Mouse (Mus musculus) embryonic facial prominence, embryonic 15.5 days (tissue): ENCODE data around the gene Terf2ip. TPM values are rescaled to one million over a fixed set of nuclear protein-coding genes. Genes with fewer than 3 reads are reported as not detected.

Experiments used
- ATAC-seq: fragments of 200-750 bp; cut with Nextera tagmentation; 2 replicates; pipeline ENCODE4 v1.8.0; 2017; ENCODE audit warnings: low read depth, moderate TSS enrichment; ENCODE audit not compliant: insufficient number of reproducible peaks, low FRiP score, low TSS enrichment
- H3K27ac ChIP-seq: fragments of 300-500 bp; sonication (generic); replicated peaks from 2 replicates; pipeline ENCODE4 v1.5.1; 2015; ENCODE audit warnings: mild to moderate bottlenecking, inconsistent platforms
- H3K27me3 ChIP-seq: fragments of 300-500 bp; sonication (generic); 2 replicates; pipeline ENCODE4 v1.6.1; 2015; ENCODE audit warnings: inconsistent platforms
- H3K36me3 ChIP-seq: fragments of 300-500 bp; sonication (generic); 2 replicates; pipeline ENCODE4 v1.6.1; 2015; ENCODE audit warnings: mild to moderate bottlenecking, inconsistent platforms
- H3K4me1 ChIP-seq: fragments of 300-500 bp; sonication (generic); 2 replicates; pipeline ENCODE4 v1.6.1; 2015; ENCODE audit warnings: inconsistent platforms
- H3K4me2 ChIP-seq: fragments of 300-500 bp; sonication (generic); replicated peaks from 2 replicates; pipeline ENCODE4 v1.6.1; 2015; ENCODE audit warnings: mild to moderate bottlenecking, inconsistent platforms
- H3K4me3 ChIP-seq: fragments of 300-500 bp; sonication (generic); replicated peaks from 2 replicates; pipeline ENCODE4 v1.5.1; 2015; ENCODE audit warnings: mild to moderate bottlenecking, inconsistent platforms
- H3K9ac ChIP-seq: fragments of 300-500 bp; sonication (generic); 2 replicates; pipeline ENCODE4 v1.6.1; 2015; ENCODE audit warnings: inconsistent platforms
- H3K9me3 ChIP-seq: fragments of 300-500 bp; sonication (generic); replicated peaks from 2 replicates; pipeline ENCODE4 v1.6.1; 2016; ENCODE audit warnings: inconsistent platforms
- WGBS: fragments of 180-500 bp; shearing (Covaris S2); methylation state at CpG from one replicate; pipeline ENCODE4 v1.1.7; 2015; 5-methylcytosine and 5-hydroxymethylcytosine counted together
- polyA plus RNA-seq: library from polyadenylated mRNA; unstranded; fragments of >200 nt; fragmentation: Nextera tagmentation; extraction: Ambion mirVana; gene quantifications from 2 replicates; pipeline ENCODE4 v1.2.1, GENCODE M21; 2015

The Terf2ip gene
- polyA plus RNA-seq, 1 experiment from 2014 or later, result 25.4 TPM

DNA sequence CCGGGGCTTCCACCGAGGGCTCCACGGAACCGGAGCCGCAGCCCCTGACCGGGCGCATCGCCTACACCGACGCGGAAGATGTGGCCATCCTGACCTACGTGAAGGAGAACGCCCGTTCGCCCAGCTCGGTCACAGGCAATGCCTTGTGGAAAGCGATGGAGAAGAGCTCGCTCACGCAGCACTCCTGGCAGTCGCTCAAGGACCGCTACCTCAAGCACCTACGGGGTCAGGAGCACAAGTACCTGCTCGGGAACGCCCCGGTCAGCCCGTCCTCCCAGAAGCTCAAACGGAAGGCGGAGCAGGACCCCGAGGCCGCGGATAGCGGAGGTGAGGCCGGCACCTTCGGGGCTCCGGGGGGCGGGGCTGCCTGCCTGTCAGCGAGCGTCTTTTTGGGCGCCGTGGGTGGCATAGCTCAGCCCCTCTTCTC, 631 bp downstream of the Terf2ip start:
- peak; percentile 15 for ATAC-seq

DNA sequence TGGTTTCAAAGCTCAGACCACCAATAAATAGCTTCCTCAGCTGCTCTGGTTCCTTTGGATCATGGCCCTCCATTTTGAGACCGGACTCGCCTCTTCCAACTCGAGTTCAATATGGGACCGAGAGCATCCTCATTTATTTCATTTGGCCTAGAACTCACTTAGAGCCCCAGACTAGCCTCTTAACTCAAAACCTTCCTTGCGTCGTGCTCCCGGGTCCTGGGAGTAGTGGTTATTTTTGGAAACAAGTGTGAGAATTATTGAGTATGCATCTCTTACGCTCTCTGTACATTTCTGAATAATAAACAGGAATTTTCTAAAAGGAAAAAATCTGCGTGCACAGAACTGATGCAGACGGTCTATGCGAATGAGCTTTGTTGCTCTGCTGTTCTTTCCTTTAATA, 3.7 kb downstream of the Terf2ip start, which contains the start of gene Gm6793:
Gene Gm6793, minus strand, starts transcription at position 101 of the 400 bp plus-strand sequence.
- ATAC-seq, result no peak
- H3K36me3 ChIP-seq, result peaks cover 40% of the 10 kb centered on the region

More for the DNA sequence above, 631 bp downstream of the Terf2ip start:
- Histone ChIP-seq H3K4me1 (peaks cover 23% of the 10 kb centered on the region), H3K9ac (peak overlapping the region; percentile 82), H3K36me3 (peaks cover 13% of the 10 kb centered on the region; the same call in 1 of the 2 replicates), H3K4me3 (peak overlapping the region; percentile 95), H3K9me3 (no peaks in the 10 kb centered on the region), H3K4me2 (peak overlapping the region; percentile 91), H3K27me3 (no peaks in the 10 kb centered on the region), H3K27ac (peak overlapping the region; percentile 84)
- under 1% methylated on average over 40 of the region's 40 CpGs for WGBS

GRCm38 (mm10) chr8:112029455-112029854, 18.3 kb downstream of the Terf2ip start:
- Histone ChIP-seq H3K36me3 (no peaks in the 10 kb centered on the region), H3K27me3 (no peaks in the 10 kb centered on the region), H3K4me2 (no peak overlapping the region), H3K27ac (no peak overlapping the region), H3K9me3 (no peaks in the 10 kb centered on the region), H3K4me3 (no peak overlapping the region), H3K4me1 (no peaks in the 10 kb centered on the region), H3K9ac (no peak overlapping the region)
- no peak for ATAC-seq
- 79% methylated on average over 7 of the region's 7 CpGs for WGBS

More for the DNA sequence above, 3.7 kb downstream of the Terf2ip start, which contains the start of gene Gm6793:
- WGBS, result 86% methylated on average over 11 of the region's 11 CpGs
- peaks cover 18% of the 10 kb centered on the region for H3K4me1 ChIP-seq
- H3K9ac ChIP-seq, result no peak within 1 kb of the TSS
- H3K4me3 ChIP-seq, result no peak within 1 kb of the TSS
- no peaks in the 10 kb centered on the region for H3K9me3 ChIP-seq
- no peak within 1 kb of the TSS for H3K27ac ChIP-seq
- no peak within 1 kb of the TSS for H3K4me2 ChIP-seq
- no peaks in the 10 kb centered on the region for H3K27me3 ChIP-seq

- no peak overlapping the region for H3K4me2 ChIP-seq
- H3K36me3 ChIP-seq, result no peaks in the 10 kb centered on the region
- 48% methylated on average over 6 of the region's 6 CpGs for WGBS
- H3K27ac ChIP-seq, result no peak overlapping the region
- no peaks in the 10 kb centered on the region for H3K27me3 ChIP-seq
- no peak overlapping the region for H3K9ac ChIP-seq
- no peak overlapping the region for H3K4me3 ChIP-seq
- ATAC-seq, result no peak
- no peaks in the 10 kb centered on the region for H3K4me1 ChIP-seq
- H3K9me3 ChIP-seq, result no peaks in the 10 kb centered on the region
Measured at GRCm38 (mm10) chr8:112030663-112031062, 19.5 kb downstream of the Terf2ip start.

GRCm38 (mm10) chr8:112033071-112033470, 21.9 kb downstream of the Terf2ip start:
- no peaks in the 10 kb centered on the region for H3K36me3 ChIP-seq
- no peaks in the 10 kb centered on the region for H3K4me1 ChIP-seq
- H3K9me3 ChIP-seq, result no peaks in the 10 kb centered on the region
- H3K4me2 ChIP-seq, result no peak overlapping the region
- WGBS, result 53% methylated on average over 7 of the region's 7 CpGs
- H3K4me3 ChIP-seq, result no peak overlapping the region
- H3K27ac ChIP-seq, result no peak overlapping the region
- H3K27me3 ChIP-seq, result no peaks in the 10 kb centered on the region
- ATAC-seq, result no peak
- H3K9ac ChIP-seq, result no peak overlapping the region

GRCm38 (mm10) chr8:112034603-112035002, 23.4 kb downstream of the Terf2ip start:
- Histone ChIP-seq H3K4me1 (no peaks in the 10 kb centered on the region), H3K36me3 (no peaks in the 10 kb centered on the region), H3K27ac (no peak overlapping the region), H3K9ac (no peak overlapping the region), H3K4me3 (no peak overlapping the region), H3K9me3 (no peaks in the 10 kb centered on the region), H3K27me3 (no peaks in the 10 kb centered on the region), H3K4me2 (no peak overlapping the region)
- WGBS, result 7% methylated on average over 8 of the region's 8 CpGs
- no peak for ATAC-seq

GRCm38 (mm10) chr8:112037521-112037920, 26.3 kb downstream of the Terf2ip start:
- H3K27ac ChIP-seq, result no peak overlapping the region
- no peaks in the 10 kb centered on the region for H3K27me3 ChIP-seq
- no peak overlapping the region for H3K4me2 ChIP-seq
- H3K4me1 ChIP-seq, result no peaks in the 10 kb centered on the region
- H3K9me3 ChIP-seq, result no peaks in the 10 kb centered on the region
- ATAC-seq, result no peak
- no peak overlapping the region for H3K9ac ChIP-seq
- WGBS, result 79% methylated on average over 18 of the region's 18 CpGs
- H3K4me3 ChIP-seq, result no peak overlapping the region
- H3K36me3 ChIP-seq, result no peaks in the 10 kb centered on the region

DNA sequence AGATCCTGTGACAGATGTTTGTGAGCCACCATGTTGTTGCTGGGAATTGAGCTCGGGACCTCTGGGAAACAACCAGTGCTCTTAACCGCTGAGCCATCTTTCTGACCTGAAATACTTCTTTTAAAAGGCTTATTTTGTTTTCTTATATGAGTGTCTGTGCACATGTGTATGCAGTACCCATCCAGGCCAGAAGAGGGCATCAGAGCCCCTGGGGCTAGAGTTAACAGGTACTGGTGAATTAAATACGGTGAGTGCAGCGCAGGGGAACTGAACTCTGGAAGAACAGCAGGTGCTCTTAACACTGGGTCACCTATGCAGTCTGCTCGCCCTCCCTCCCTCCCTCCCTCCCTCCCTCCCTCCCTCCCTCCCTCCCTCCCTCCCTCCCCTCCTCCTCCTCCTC, 34.0 kb downstream of the Terf2ip start:
- Histone ChIP-seq H3K27me3 (no peaks in the 10 kb centered on the region), H3K9ac (no peak overlapping the region), H3K36me3 (no peaks in the 10 kb centered on the region), H3K9me3 (no peaks in the 10 kb centered on the region), H3K4me2 (no peak overlapping the region), H3K4me3 (no peak overlapping the region), H3K27ac (no peak overlapping the region), H3K4me1 (no peaks in the 10 kb centered on the region)
- ATAC-seq, result no peak
- 78% methylated on average over 5 of the region's 5 CpGs for WGBS

- Histone ChIP-seq H3K9me3 (no peaks in the 10 kb centered on the region), H3K36me3 (no peaks in the 10 kb centered on the region), H3K27ac (no peak overlapping the region), H3K4me3 (no peak overlapping the region), H3K27me3 (no peaks in the 10 kb centered on the region), H3K4me2 (no peak overlapping the region), H3K4me1 (no peaks in the 10 kb centered on the region), H3K9ac (no peak overlapping the region)
- WGBS, result 4% methylated on average over 7 of the region's 7 CpGs
- ATAC-seq, result peak; percentile 75
Measured at GRCm38 (mm10) chr8:112045896-112046295, 34.7 kb downstream of the Terf2ip start.

- no peak overlapping the region for H3K9ac ChIP-seq
- no peaks in the 10 kb centered on the region for H3K4me1 ChIP-seq
- H3K4me2 ChIP-seq, result no peak overlapping the region
- no peak overlapping the region for H3K4me3 ChIP-seq
- H3K27me3 ChIP-seq, result no peaks in the 10 kb centered on the region
- no peak overlapping the region for H3K27ac ChIP-seq
- H3K9me3 ChIP-seq, result no peaks in the 10 kb centered on the region
- H3K36me3 ChIP-seq, result no peaks in the 10 kb centered on the region
- 81% methylated on average over 6 of the region's 6 CpGs for WGBS
- ATAC-seq, result no peak
Measured at GRCm38 (mm10) chr8:112048293-112048692, 37.1 kb downstream of the Terf2ip start.

GRCm38 (mm10) chr8:112049984-112050383, 38.8 kb downstream of the Terf2ip start:
- no peak for ATAC-seq
- no peaks in the 10 kb centered on the region for H3K27me3 ChIP-seq
- H3K27ac ChIP-seq, result no peak overlapping the region
- no peaks in the 10 kb centered on the region for H3K9me3 ChIP-seq
- H3K9ac ChIP-seq, result no peak overlapping the region
- no peak overlapping the region for H3K4me3 ChIP-seq
- H3K4me2 ChIP-seq, result no peak overlapping the region
- H3K4me1 ChIP-seq, result no peaks in the 10 kb centered on the region
- no peaks in the 10 kb centered on the region for H3K36me3 ChIP-seq
- WGBS, result 80% methylated on average over 6 of the region's 6 CpGs

- Histone ChIP-seq H3K4me1 (no peaks in the 10 kb centered on the region), H3K9me3 (no peaks in the 10 kb centered on the region), H3K36me3 (no peaks in the 10 kb centered on the region), H3K4me3 (no peak overlapping the region), H3K27ac (no peak overlapping the region), H3K4me2 (no peak overlapping the region), H3K27me3 (no peaks in the 10 kb centered on the region), H3K9ac (no peak overlapping the region)
- no peak for ATAC-seq
- 76% methylated on average over 9 of the region's 9 CpGs for WGBS
Measured at GRCm38 (mm10) chr8:112051537-112051936, 40.3 kb downstream of the Terf2ip start.
